Mouse (Mus musculus): Measurements from ENCODE around the gene Pla1a.

DNA sequence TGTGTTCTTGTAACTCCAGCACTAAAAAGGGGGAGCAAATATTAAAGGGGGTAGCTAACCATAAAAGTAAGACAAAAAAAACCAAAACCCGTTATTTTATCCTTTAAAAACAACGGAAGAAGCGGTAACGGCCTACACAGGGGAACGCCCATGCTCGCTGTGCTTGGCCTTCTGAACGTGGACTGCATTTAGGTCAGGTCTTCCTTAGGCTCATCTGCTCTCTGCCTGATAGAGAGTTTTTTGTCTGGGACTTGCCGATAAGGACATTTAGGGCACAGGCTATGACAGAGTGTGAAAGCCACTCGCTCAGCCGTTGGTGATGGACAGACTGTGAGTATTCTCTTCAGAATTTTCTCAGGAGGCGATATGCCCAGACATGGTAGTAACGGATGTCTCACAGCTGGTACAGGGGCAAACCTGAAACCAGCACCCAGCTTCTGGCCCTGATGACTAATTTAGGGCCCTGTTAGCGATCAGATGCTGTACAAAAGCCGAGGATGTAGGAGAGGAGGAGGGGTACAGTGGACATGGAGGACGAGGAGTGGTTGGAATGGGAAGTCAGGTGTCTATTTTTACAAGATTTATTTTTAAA is 61.1 kb downstream of the Pla1a start:
- TF ChIP-seq CTCF (IDR thresholded peaks at IDR 0.05; ENCODE audit: extremely low read depth, insufficient read depth, low read length), result no peak
- no peak for TF ChIP-seq POLR2A (IDR thresholded peaks at IDR 0.05; ENCODE audit: extremely low read depth, insufficient read depth, low read length)

Measured in cortical plate, adult 2 months (tissue).